In the genomic region with DNA sequence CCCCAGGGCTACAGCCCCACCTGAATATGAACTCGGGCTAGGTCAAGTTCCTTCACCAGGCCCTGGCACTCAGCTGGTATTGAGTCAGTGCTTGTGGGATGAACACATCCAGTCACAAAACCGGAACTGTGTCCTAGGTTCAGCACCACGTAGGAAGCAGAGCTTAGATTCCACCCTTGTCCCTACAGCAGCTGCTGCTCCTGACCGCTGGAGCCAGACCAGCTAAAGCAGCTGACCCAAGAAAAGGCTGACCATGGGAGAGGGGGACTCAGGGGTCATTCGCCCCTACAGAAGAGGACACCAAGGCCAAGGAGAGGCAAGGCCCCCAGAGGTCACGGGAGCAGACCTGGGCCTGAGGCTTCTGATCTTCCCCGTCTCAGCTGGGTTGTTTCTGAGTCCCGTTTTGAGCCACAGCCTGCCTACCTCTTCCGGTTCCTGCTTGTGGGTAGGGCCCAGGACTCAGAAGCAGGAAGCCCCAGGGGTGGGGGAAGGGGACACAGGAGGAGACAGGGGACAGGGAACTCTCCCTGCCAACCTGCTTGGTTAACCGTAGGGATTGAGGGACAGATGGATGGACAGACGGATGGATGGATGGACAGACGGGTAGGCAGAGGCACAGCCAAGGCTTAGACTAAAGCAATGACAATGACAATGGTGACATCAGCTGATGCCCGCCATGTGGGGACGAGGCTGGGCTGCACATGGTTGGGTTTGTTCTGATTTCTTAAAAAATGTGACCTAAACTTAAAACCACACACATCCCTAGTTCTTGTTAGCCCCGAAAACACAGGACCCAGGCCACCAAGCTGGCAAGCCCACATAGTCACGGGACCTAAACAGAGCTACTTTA, we compare ENCODE assay signal across 8 mouse cellular contexts. TPM values are rescaled to one million over a fixed set of nuclear protein-coding genes. Genes with fewer than 3 reads are reported as not detected.
DNase-seq lines count a peak whose midpoint lies in the region; ATAC-seq lines count a peak whose summit lies in the region.

No protein-coding gene starts in this region.

- H3K27me3 ChIP-seq in hindbrain, embryonic 13.5 days, result no peaks in the 10 kb centered on the region
- H3K27me3 ChIP-seq in hindbrain, embryonic 14.5 days (ENCODE audit: control insufficient read depth, insufficient read depth, low read length), result no peaks in the 10 kb centered on the region
- no peaks in the 10 kb centered on the region for H3K27me3 ChIP-seq in embryonic facial prominence, embryonic 10.5 days (replicated peaks; ENCODE audit: low read depth, poor library complexity, severe bottlenecking)
- no peaks in the 10 kb centered on the region for H3K27me3 ChIP-seq in limb, embryonic 15.5 days
- H3K27me3 ChIP-seq in forebrain, embryonic 12.5 days, result peaks cover under 1% of the 10 kb centered on the region; the same call in 1 of the 2 replicates
- no peaks in the 10 kb centered on the region for H3K27me3 ChIP-seq in forebrain, embryonic 15.5 days

- H3K4me3 ChIP-seq in hindbrain, embryonic 13.5 days, result no peak overlapping the region
- H3K4me3 ChIP-seq in hindbrain, embryonic 14.5 days (replicated peaks; ENCODE audit: low read length), result no peak overlapping the region
- no peak overlapping the region for H3K4me3 ChIP-seq in embryonic facial prominence, embryonic 10.5 days
- H3K4me3 ChIP-seq in limb, embryonic 15.5 days, result no peak overlapping the region
- H3K4me3 ChIP-seq in forebrain, embryonic 12.5 days (replicated peaks), result no peak overlapping the region
- H3K4me3 ChIP-seq in forebrain, embryonic 15.5 days, result no peak overlapping the region

- DNase-seq in hindbrain, embryonic 14.5 days (ENCODE audit: low spot score), result no peak
- no peak for DNase-seq in embryonic facial prominence, embryonic 10.5 days (ENCODE audit: low spot score)
- DNase-seq in naive thymus-derived CD4-positive, alpha-beta T cell, adult 2 months (ENCODE audit: low read depth), result peak; percentile 86

- peaks cover 29% of the 10 kb centered on the region for H3K36me3 ChIP-seq in hindbrain, embryonic 13.5 days
- H3K36me3 ChIP-seq in hindbrain, embryonic 14.5 days (replicated peaks; ENCODE audit: control insufficient read depth, insufficient read depth), result 0 out of 2 replicates have a peak, but pooled peaks cover 8% of the 10 kb centered on the region
- peaks cover 60% of the 10 kb centered on the region for H3K36me3 ChIP-seq in embryonic facial prominence, embryonic 10.5 days (replicated peaks)
- H3K36me3 ChIP-seq in limb, embryonic 15.5 days, result peaks cover 32% of the 10 kb centered on the region
- peaks cover 27% of the 10 kb centered on the region for H3K36me3 ChIP-seq in forebrain, embryonic 12.5 days (replicated peaks)
- no peaks in the 10 kb centered on the region for H3K36me3 ChIP-seq in forebrain, embryonic 15.5 days

- peaks cover 41% of the 10 kb centered on the region for H3K4me1 ChIP-seq in hindbrain, embryonic 13.5 days (replicated peaks)
- peaks cover 16% of the 10 kb centered on the region for H3K4me1 ChIP-seq in hindbrain, embryonic 14.5 days (replicated peaks; ENCODE audit: control insufficient read depth, insufficient read depth, low read length)
- H3K4me1 ChIP-seq in embryonic facial prominence, embryonic 10.5 days, result peaks cover 44% of the 10 kb centered on the region
- H3K4me1 ChIP-seq in limb, embryonic 15.5 days, result peaks cover 40% of the 10 kb centered on the region
- peaks cover 24% of the 10 kb centered on the region for H3K4me1 ChIP-seq in forebrain, embryonic 12.5 days
- H3K4me1 ChIP-seq in forebrain, embryonic 15.5 days, result peaks cover 22% of the 10 kb centered on the region

- no peak overlapping the region for H3K27ac ChIP-seq in hindbrain, embryonic 13.5 days
- no peak overlapping the region for H3K27ac ChIP-seq in hindbrain, embryonic 14.5 days
- H3K27ac ChIP-seq in embryonic facial prominence, embryonic 10.5 days (replicated peaks), result 0 out of 2 replicates have a peak overlapping the region, but pooled peaks have one; percentile 5
- H3K27ac ChIP-seq in limb, embryonic 15.5 days, result peak overlapping the region; percentile 12; the same call in 1 of the 2 replicates
- no peak overlapping the region for H3K27ac ChIP-seq in forebrain, embryonic 12.5 days
- no peak overlapping the region for H3K27ac ChIP-seq in forebrain, embryonic 15.5 days (replicated peaks)

- H3K9ac ChIP-seq in hindbrain, embryonic 13.5 days, result peak overlapping the region; percentile 39; the same call in 1 of the 2 replicates
- no peak overlapping the region for H3K9ac ChIP-seq in hindbrain, embryonic 14.5 days
- H3K9ac ChIP-seq in limb, embryonic 15.5 days, result no peak overlapping the region
- no peak overlapping the region for H3K9ac ChIP-seq in forebrain, embryonic 12.5 days
- H3K9ac ChIP-seq in forebrain, embryonic 15.5 days (replicated peaks), result no peak overlapping the region

- 85% methylated on average over 16 of the region's 16 CpGs for WGBS in hindbrain, embryonic 13.5 days
- 90% methylated on average over 16 of the region's 16 CpGs for WGBS in hindbrain, embryonic 14.5 days
- 80% methylated on average over 16 of the region's 16 CpGs for WGBS in embryonic facial prominence, embryonic 10.5 days
- 81% methylated on average over 16 of the region's 16 CpGs for WGBS in limb, embryonic 15.5 days
- WGBS in forebrain, embryonic 12.5 days, result 87% methylated on average over 16 of the region's 16 CpGs
- 87% methylated on average over 16 of the region's 16 CpGs for WGBS in forebrain, embryonic 15.5 days

- no peaks in the 10 kb centered on the region for H3K9me3 ChIP-seq in hindbrain, embryonic 13.5 days
- H3K9me3 ChIP-seq in hindbrain, embryonic 14.5 days (ENCODE audit: control insufficient read depth, low read length), result no peaks in the 10 kb centered on the region
- no peaks in the 10 kb centered on the region for H3K9me3 ChIP-seq in embryonic facial prominence, embryonic 10.5 days
- no peaks in the 10 kb centered on the region for H3K9me3 ChIP-seq in limb, embryonic 15.5 days
- H3K9me3 ChIP-seq in forebrain, embryonic 12.5 days, result no peaks in the 10 kb centered on the region
- no peaks in the 10 kb centered on the region for H3K9me3 ChIP-seq in forebrain, embryonic 15.5 days

- H3K4me2 ChIP-seq in hindbrain, embryonic 13.5 days, result no peak overlapping the region
- H3K4me2 ChIP-seq in hindbrain, embryonic 14.5 days (replicated peaks), result no peak overlapping the region
- H3K4me2 ChIP-seq in limb, embryonic 15.5 days, result no peak overlapping the region
- no peak overlapping the region for H3K4me2 ChIP-seq in forebrain, embryonic 12.5 days
- H3K4me2 ChIP-seq in forebrain, embryonic 15.5 days (replicated peaks), result no peak overlapping the region

- ATAC-seq in hindbrain, embryonic 13.5 days (ENCODE audit: low FRiP score), result no peak
- ATAC-seq in hindbrain, embryonic 14.5 days (ENCODE audit: low FRiP score), result no peak
- no peak for ATAC-seq in limb, embryonic 15.5 days (ENCODE audit: insufficient number of reproducible peaks, low FRiP score, low TSS enrichment, low read depth)
- ATAC-seq in megakaryocyte-erythroid progenitor cell, adult 5-6 weeks (replicated peaks; ENCODE audit: low FRiP score, low TSS enrichment, poor library complexity, severe bottlenecking), result no peak
- ATAC-seq in forebrain, embryonic 12.5 days (ENCODE audit: low FRiP score), result no peak
- no peak for ATAC-seq in forebrain, embryonic 15.5 days (replicated peaks)

RNA-seq across cellular contexts. Expression of a gene that starts 4.4 kb away (rescaled TPM):
- polyA plus RNA-seq in hindbrain, embryonic 13.5 days (2015; fragmentation: Nextera tagmentation; extraction: Ambion mirVana), result 10.0 and 11.0 TPM in 2 replicates
- 15.5 and 19.8 TPM in 2 replicates for polyA plus RNA-seq in hindbrain, embryonic 14.5 days (2014; fragmentation: Nextera tagmentation; extraction: Ambion mirVana)
- 0.68 and 4.9 TPM in 2 replicates for polyA plus RNA-seq in embryonic facial prominence, embryonic 10.5 days (2016; fragmentation: Nextera tagmentation; extraction: Ambion mirVana)
- polyA plus RNA-seq in limb, embryonic 15.5 days (2015; fragmentation: Nextera tagmentation; extraction: Ambion mirVana), result 3.9 and 9.4 TPM in 2 replicates
- 16.1 TPM in 1 of 2 replicates, not detected in the other for total RNA-seq in megakaryocyte-erythroid progenitor cell, adult 5-6 weeks (2014; fragmentation: Nextera tagmentation)
- total RNA-seq in megakaryocyte-erythroid progenitor cell, adult 5-6 weeks (2017), result not detected in 2 replicates
- polyA plus RNA-seq in forebrain, embryonic 12.5 days (2016; fragmentation: Nextera tagmentation; extraction: Ambion mirVana), result 7.5 and 10.2 TPM in 2 replicates
- 8.6 and 12.3 TPM in 2 replicates for polyA plus RNA-seq in forebrain, embryonic 15.5 days (2015; fragmentation: Nextera tagmentation; extraction: Ambion mirVana)

RNA-seq across cellular contexts. Expression of a gene that starts 25.0 kb away (rescaled TPM):
- polyA plus RNA-seq in hindbrain, embryonic 13.5 days (2015; fragmentation: Nextera tagmentation; extraction: Ambion mirVana), result 310 and 311 TPM in 2 replicates
- polyA plus RNA-seq in hindbrain, embryonic 14.5 days (2014; fragmentation: Nextera tagmentation; extraction: Ambion mirVana), result 302 and 313 TPM in 2 replicates
- 384 and 394 TPM in 2 replicates for polyA plus RNA-seq in embryonic facial prominence, embryonic 10.5 days (2016; fragmentation: Nextera tagmentation; extraction: Ambion mirVana)
- polyA plus RNA-seq in limb, embryonic 15.5 days (2015; fragmentation: Nextera tagmentation; extraction: Ambion mirVana), result 289 and 315 TPM in 2 replicates
- total RNA-seq in megakaryocyte-erythroid progenitor cell, adult 5-6 weeks (2014; fragmentation: Nextera tagmentation), result 194 and 207 TPM in 2 replicates
- 46.6 and 78.6 TPM in 2 replicates for total RNA-seq in megakaryocyte-erythroid progenitor cell, adult 5-6 weeks (2017)
- polyA plus RNA-seq in forebrain, embryonic 12.5 days (2016; fragmentation: Nextera tagmentation; extraction: Ambion mirVana), result 303 and 311 TPM in 2 replicates
- 267 and 269 TPM in 2 replicates for polyA plus RNA-seq in forebrain, embryonic 15.5 days (2015; fragmentation: Nextera tagmentation; extraction: Ambion mirVana)

RNA-seq across cellular contexts. Expression of a gene that starts 31.9 kb away (rescaled TPM):
- polyA plus RNA-seq in hindbrain, embryonic 13.5 days (2015; fragmentation: Nextera tagmentation; extraction: Ambion mirVana), result 0.60 and 0.88 TPM in 2 replicates
- polyA plus RNA-seq in hindbrain, embryonic 14.5 days (2014; fragmentation: Nextera tagmentation; extraction: Ambion mirVana), result 3.5 and 3.6 TPM in 2 replicates
- 1.7 and 1.8 TPM in 2 replicates for polyA plus RNA-seq in embryonic facial prominence, embryonic 10.5 days (2016; fragmentation: Nextera tagmentation; extraction: Ambion mirVana)
- 20.5 and 25.0 TPM in 2 replicates for polyA plus RNA-seq in limb, embryonic 15.5 days (2015; fragmentation: Nextera tagmentation; extraction: Ambion mirVana)
- 0.83 and 1.4 TPM in 2 replicates for total RNA-seq in megakaryocyte-erythroid progenitor cell, adult 5-6 weeks (2014; fragmentation: Nextera tagmentation)
- 2.3 and 3.1 TPM in 2 replicates for total RNA-seq in megakaryocyte-erythroid progenitor cell, adult 5-6 weeks (2017)
- 0.95 and 1.5 TPM in 2 replicates for polyA plus RNA-seq in forebrain, embryonic 12.5 days (2016; fragmentation: Nextera tagmentation; extraction: Ambion mirVana)
- 1.6 and 1.8 TPM in 2 replicates for polyA plus RNA-seq in forebrain, embryonic 15.5 days (2015; fragmentation: Nextera tagmentation; extraction: Ambion mirVana)

RNA-seq across cellular contexts. Expression of a gene that starts 32.8 kb away (rescaled TPM):
- 30.8 and 33.5 TPM in 2 replicates for polyA plus RNA-seq in hindbrain, embryonic 13.5 days (2015; fragmentation: Nextera tagmentation; extraction: Ambion mirVana)
- polyA plus RNA-seq in hindbrain, embryonic 14.5 days (2014; fragmentation: Nextera tagmentation; extraction: Ambion mirVana), result 33.9 and 37.5 TPM in 2 replicates
- 40.2 and 43.7 TPM in 2 replicates for polyA plus RNA-seq in embryonic facial prominence, embryonic 10.5 days (2016; fragmentation: Nextera tagmentation; extraction: Ambion mirVana)
- 36.2 and 40.1 TPM in 2 replicates for polyA plus RNA-seq in limb, embryonic 15.5 days (2015; fragmentation: Nextera tagmentation; extraction: Ambion mirVana)
- 19.5 and 28.4 TPM in 2 replicates for total RNA-seq in megakaryocyte-erythroid progenitor cell, adult 5-6 weeks (2014; fragmentation: Nextera tagmentation)
- 10.2 and 16.8 TPM in 2 replicates for total RNA-seq in megakaryocyte-erythroid progenitor cell, adult 5-6 weeks (2017)
- 31.2 and 34.5 TPM in 2 replicates for polyA plus RNA-seq in forebrain, embryonic 12.5 days (2016; fragmentation: Nextera tagmentation; extraction: Ambion mirVana)
- polyA plus RNA-seq in forebrain, embryonic 15.5 days (2015; fragmentation: Nextera tagmentation; extraction: Ambion mirVana), result 30.1 and 31.5 TPM in 2 replicates

Comparison
In these comparisons a context has a peak if more than half of its experiments do, and no peak if none do; other contexts are left out.
1. H3K27ac ChIP-seq: peak in embryonic facial prominence, embryonic 10.5 days (single experiment) and limb, embryonic 15.5 days (single experiment); none in hindbrain, embryonic 13.5 days (single experiment), hindbrain, embryonic 14.5 days (single experiment), forebrain, embryonic 12.5 days (single experiment) and forebrain, embryonic 15.5 days (single experiment).